Mouse (Mus musculus) thymus, postnatal 4 days (tissue): ENCODE data around the gene Entr1.
"Not testable (repeated sequence)": the region's sequence is repeated elsewhere in the genome, so short reads cannot be mapped to it uniquely, and the experiment has no call there.

ENCODE experiments used
- DNase-seq: peaks from one replicate; pipeline ENCODE4 v3.0.0; 2021

Entr1 gene

GRCm38 (mm10) chr2:26387713-26388112 lies 1.4 kb downstream of the Entr1 start:
- DNase-seq, result peak; percentile 8

DNA sequence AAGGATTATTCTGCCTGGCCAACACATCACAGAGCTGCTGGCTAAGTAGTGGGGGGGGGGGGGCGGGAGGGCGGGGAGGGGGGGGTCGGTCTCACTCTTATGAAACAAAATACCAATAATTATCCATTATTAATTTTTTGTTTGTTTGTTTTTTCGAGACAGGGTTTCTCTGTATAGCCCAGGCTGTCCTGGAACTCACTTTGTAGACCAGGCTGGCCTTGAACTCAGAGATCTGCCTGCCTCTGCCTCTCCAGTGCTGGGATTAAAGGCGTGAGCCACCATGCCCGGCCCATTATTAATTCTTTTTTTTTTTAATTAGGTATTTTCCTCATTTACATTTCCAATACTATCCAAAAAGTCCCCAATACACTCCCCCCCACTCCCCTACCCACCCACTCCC lies 8.2 kb downstream of the Entr1 start:
- not testable (repeated sequence) for DNase-seq

DNA sequence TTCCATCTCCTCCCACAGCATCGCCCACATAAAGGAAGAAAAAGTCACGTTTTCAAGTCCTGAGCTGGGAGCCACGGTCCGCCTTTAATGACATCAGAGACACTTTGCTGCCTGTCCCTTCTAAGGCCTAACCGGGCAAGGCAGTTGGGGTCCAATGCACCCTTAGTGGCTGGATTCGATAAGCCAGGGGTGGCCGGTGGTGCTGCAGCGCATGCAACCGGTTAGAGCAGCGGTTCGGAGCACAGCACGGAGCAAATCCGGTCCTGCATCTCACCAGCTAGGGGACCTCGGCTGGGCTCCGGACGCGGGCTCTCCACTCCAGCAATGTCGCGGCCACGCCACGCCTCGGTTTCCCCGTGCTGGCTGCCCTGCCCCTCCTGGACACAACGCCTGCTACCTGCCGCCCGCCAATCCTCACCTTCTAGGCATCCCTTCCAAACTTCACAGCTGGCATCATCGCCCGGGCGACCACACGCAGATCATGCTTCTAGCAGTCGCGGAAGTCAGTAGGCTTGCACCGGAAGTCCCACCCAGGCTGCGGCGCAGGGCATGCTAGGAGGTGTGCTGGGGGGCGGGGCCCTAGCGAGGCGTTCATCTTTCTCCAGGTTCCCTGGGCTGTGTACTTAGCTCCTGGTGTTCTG lies 8.9 kb downstream of the Entr1 start, which contains the start of gene Snapc4:
TSS of gene Snapc4 (minus strand) at position 523 of the 641 bp plus-strand sequence.
- peak; percentile 91 for DNase-seq

DNA sequence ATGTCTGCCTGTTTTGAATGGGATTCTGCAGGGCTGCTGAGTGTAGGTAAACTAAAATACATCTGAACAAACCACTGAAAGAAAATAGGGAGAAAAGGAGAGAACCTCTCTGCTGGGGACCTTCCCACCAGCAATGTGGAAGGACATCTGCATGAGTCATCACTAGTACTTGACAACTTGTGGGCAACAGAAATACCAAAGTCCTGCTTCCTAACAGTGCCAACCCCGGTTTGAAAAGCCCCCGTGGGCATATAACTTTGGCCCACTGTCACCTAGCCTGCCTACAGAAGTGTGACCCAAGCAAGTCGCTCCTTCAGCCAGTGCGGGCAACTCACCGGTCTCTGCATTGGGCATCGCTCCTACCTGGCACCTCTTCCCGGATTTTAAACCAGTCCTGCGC lies 16.7 kb downstream of the Entr1 start:
- DNase-seq, result no peak

DNA sequence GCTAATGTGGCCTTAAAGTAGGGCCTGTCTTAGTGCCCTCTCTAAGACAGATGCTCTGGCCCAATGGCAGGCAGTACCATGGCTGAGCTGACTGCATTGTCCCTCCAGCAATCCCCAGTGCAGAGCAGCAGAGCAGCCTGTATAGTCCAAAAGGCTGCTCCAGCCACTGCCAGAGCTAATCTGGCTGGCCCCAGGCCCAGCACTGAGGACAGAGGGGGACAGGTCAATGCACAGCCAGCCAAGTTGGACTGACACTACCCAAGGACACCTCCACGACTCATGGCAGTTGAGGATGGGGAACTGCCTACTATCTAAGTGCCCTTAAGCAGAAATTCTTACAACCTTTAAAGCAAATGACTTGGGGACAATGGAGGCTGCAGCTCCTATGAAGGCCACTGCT lies 20.5 kb downstream of the Entr1 start:
- no peak for DNase-seq

DNA sequence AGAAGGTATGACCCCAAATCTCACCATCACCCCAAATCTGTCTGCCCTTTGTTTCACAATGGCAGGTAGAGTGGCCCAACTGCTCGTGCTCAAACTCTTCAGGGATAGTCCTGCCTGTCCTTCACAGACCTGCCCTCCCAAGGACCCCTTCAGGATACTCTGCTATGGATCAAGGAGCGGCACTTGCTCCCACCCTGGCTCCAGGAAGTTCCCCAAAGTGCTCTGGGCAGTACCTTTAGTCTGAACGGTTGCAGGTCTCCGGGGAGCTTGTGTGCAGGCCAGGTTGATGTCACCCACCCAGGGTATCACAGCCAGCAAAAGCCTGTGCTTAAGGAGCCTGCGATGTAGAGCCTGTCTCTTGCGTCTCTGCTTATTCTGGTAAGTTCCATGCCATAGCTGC lies 21.2 kb downstream of the Entr1 start:
- no peak for DNase-seq

DNA sequence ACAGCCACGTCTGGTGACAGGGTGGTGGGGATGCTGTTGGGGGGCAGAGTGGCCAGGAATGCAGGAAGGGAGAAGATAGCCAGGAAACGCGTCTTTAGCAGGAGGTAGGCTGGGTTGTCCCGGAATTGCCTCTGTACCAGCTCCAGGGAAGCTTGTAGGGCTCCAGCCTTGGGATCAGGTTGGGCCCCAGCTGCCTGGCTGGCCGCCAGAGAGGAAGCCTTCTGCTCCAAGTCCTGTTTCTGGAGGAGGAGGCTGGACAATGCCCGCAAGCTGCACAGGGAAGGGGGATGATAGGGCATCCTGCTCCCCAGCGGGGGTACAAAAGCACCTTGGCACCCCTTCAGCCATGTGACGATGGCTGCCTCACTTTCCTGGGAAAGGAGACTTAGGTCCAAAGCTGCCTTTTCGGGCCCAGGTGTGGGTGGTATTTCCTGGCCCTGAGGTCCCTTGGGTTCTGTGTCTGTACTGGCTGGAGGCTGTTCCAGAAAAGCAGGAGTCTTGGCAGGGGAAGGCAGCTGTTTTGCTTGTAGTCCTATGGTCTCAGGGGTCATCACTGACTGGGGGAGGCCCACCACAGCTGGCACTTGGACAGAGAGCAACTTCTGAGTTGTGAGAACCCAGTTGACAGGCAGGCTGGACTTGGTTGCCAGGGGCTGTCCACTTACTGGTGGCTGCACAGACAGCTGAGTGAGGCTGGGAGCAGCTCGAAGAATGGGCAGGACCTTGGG lies 24.2 kb downstream of the Entr1 start:
- DNase-seq, result peak; percentile 9

DNA sequence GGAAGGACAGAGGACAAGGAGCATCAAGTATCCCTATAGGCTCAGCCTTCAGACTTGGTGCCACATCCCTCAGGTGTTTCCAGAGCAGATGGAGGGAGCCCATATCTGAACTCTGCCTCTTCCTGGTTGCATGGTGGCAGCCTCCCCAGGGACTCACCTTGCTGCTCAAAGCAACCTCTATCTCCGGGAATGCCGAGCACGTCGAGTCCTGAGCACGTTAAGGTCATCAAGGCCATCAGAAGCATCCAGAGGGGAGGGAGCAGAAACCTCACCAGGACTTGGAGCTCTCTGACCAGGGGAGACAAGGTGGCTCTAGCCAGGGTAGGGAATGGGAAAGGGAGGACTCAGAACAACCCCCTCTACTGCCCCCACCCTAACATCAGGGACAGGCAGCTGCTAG lies 25.6 kb downstream of the Entr1 start:
- DNase-seq, result no peak

- no peak for DNase-seq
Measured at GRCm38 (mm10) chr2:26362991-26363390, 26.1 kb downstream of the Entr1 start.

DNA sequence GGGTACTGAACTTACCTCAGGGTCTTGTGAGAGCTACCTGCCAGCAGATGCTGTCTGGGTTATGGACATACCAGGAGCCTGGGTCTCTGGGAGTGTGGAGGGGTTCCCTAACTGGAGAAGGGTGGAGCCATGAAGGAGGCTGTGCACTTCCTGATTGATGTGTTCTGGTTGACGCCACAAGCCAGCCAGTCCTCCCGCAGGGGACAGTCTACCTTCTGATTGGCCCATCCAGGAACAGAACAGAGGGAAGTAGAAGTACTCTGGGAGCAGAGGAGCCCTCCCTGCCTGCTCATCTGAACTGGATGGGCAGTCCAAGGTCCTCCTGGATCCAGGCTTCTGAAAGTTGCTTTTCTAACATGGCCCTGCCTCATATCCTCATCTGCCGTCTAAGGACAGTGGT lies 28.3 kb downstream of the Entr1 start, which contains the start of gene Card9:
TSS of gene Card9 (minus strand) at position 147 of the 400 bp plus-strand sequence.
- DNase-seq, result peak; percentile 6

DNA sequence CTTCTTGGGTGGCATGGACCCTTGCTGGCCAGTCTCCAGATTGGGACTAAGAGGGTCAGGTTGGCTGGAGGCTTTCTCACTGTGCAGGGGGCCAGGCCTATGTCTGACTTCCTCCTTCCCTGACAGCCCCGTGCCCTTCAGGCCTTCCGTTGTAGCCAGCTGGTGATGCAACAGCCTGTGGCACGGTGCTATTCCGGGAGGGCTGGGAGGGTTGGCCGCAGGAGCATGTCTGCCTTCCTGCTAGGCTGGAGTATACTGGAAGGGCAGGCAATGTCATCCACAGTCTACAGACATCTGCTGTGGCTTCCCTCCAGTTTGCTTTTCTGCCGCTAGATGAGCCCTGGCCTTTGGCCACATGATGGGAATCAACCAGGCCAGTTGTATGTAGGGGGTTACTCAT lies 29.1 kb downstream of the Entr1 start:
- DNase-seq, result peak; percentile 17

DNA sequence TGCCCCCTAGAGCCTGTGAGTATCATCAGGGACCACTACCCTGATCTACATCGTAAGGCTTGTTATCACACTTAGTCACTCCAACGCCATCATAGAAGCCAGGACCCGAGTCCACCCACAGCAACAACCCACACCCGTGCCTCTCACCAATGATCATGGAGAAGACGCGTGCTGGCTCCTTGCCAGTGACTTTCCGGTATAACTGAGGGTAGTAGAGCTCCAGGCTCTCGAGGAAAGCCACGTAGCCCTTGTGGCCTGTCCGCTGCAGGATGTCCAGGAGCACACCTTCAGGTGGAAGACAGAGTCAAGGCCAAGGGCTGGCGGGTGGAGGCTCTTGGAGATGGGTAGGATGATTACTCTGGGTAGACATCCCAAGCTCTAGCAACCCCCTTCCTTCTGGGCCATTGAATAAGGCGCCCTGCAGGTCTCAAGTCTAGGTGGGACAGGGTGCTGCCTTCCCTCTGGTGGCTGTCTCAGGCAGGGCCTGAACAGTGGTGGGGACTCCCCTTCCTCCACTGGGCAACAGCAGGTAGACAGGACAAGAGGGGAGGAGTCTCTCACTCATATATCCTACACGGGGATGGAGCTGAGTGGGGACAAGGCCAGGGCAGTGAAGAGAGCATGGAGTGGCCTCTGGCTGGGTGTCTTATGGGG lies 30.3 kb downstream of the Entr1 start:
- peak; percentile 12 for DNase-seq

GRCm38 (mm10) chr2:26357484-26357883 lies 31.6 kb downstream of the Entr1 start:
- DNase-seq, result peak; percentile 46

- peak; percentile 67 for DNase-seq
Measured at GRCm38 (mm10) chr2:26356678-26357077, 32.4 kb downstream of the Entr1 start.

GRCm38 (mm10) chr2:26356231-26356630 lies 32.9 kb downstream of the Entr1 start:
- peak; percentile 52 for DNase-seq

DNA sequence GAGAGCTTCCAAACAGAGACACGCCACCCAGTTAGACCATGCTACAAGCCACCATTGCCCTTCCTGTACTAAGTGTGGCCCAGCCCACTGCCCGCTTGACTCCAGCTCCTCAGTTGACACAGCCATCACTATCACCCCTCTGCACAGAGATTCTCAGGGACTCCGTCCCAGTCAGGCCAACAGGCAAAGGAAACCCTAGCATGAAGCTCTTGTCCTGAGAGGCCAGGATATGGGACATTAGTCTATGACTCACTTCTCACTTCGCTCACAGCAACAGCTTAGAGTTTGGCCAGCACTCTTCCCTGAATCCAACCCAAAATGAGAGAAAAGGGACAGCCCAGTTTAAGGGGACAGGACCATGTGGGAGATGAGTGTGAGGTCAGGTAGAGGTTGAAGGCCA lies 34.7 kb downstream of the Entr1 start:
- DNase-seq, result peak; percentile 12

GRCm38 (mm10) chr2:26353066-26353980 lies 35.8 kb downstream of the Entr1 start:
- DNase-seq, result peak; percentile 24

DNA sequence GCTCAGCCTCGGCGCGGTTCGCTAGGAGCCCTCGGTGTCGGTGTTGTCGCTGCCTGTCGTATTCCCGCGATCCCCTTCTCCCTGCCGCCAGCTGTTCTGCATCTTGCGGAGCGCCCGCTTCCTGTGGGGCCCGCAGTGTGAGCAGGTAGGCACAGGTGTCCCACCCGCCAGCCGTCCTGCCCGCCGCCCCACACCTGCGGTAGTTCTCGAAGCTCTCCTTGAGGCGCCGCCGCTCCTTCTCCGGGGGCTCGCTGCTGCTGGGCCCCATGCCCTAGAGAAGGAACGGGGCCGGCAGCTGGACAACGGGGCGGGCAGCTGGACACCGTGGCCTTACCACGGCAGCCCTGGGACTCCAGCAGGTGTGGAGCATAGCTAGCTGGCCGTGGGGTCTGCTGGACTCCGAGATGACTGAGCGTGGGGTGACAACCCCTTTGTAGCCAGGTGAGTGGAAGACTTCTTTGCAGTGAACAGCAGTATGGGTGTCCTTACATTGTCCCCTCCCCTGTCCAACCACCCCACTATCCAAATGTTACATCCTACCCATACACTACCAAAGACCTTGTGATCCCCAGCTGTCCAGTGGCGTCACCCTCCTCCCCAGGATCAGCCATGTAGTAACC lies 36.7 kb downstream of the Entr1 start:
- peak; percentile 83 for DNase-seq

DNA sequence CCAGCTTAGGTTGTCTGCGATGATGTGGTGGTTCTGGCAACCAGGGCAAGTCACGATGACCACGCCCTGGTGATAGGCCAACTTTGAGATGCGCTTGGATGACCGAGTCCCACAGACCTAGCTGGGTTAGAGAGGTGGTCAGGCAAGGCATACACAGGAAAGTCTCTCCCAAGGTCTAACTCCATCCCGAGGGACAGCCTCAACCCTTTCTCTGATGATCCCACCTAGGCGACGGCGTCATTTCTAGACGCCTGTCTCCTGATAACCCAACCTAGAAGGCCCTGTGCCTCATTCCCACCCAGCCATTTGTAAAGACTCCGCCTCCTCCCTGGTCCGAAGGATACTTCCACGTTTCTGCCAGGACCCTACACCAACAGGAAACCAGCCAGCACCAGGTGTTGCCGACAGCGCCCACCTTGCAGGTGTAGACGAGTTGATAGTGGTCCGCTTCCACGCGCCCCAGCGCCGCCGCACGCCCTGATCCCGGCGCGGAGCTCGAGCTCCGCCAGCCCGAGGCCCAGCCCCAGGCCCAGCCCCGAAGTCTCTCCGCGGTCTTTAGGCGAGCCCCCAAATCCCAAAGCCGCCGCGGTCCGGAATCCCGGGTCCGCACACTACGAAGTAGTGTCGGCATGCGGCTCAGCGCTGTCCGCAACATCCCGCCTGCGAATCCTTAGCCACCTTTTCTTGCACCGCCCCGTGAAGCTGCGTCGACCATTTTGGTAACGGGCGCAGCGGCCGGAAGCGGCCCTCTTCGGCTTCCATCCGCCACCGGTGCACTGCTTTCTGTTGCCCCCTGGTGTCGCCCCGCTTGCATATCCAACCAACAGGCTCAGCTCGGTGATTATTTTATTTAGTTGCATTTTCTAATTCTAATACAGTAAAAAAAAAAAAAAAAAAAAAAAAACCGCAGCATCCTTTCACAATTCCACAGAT lies 37.5 kb downstream of the Entr1 start, which contains the start of gene Dnlz:
TSS of gene Dnlz (minus strand) at position 753 of the 933 bp plus-strand sequence.
- DNase-seq, result peak; percentile 96

DNA sequence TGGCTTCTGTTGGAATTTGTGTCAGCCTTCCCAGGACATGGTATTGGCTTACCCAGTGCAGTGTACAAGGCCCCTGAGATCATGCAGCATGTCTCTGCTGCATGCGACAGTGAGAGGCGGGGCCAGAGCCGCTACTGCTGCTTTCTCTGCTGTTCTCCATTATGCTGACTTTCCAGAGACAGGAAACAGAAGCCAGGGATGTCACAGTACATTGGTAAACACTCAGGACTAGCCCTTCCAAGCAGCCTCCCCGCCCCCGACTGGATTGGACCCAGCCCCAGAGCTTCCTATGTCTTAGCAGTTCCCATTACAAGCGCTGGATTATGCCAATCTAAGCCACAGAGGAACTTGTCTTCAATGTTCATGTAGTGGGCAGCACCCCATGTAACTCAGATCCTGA lies 40.9 kb downstream of the Entr1 start:
- DNase-seq, result no peak
